25 mouse cellular contexts compared by ENCODE assay signal in the genomic region with DNA sequence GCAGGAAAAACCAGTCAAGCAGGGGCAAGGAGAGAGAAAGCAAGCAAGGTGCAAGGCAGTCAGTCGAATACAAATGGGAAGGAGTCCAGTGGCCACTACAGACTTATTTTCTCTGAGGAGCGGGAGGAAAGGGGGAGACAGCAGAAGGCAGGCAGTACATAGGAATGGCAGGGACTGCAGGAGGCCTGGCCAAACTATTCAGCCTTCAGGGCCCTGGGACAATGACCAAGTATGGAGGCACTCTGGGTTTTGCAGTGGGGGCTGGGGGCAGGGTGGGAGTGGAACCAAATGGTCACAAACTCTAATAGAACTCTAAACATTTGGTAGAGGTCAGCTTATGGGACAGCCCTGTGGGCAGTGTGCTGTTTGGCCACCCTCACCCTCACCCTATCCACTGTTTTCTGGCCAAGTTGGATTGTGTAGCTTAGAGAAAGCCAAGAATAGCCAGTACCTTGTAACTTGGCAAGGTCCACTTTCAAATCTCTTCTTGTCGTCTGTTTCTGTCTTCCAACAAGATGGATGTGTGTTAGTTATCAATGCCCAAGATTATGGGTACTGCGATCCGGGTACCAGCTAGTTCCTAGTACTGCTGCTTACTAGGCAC.
DNase-seq lines count a peak whose midpoint lies in the region; ATAC-seq and TF ChIP-seq lines count a peak whose summit lies in the region.
"Had no signal": no experiment of that assay in that cellular context is flagged by ENCODE, and none has a peak within 500 bp of the region (broad histone marks: within the 10 kb centered on the region; RNA-seq: fewer than 3 reads in every experiment).

No protein-coding gene starts in this region.

- DNase-seq in gastrocnemius, adult 18-20 months (ENCODE audit: low spot score), result peak; percentile 13
- no peak for DNase-seq in gastrocnemius, adult 8-10 months (ENCODE audit: low spot score in 2 of 2)
- peak; percentile 41 for DNase-seq in heart, adult 8-10 months (ENCODE audit: low spot score)
- DNase-seq in heart, embryonic 10.5 days (ENCODE audit: low spot score), result no peak
- no peak for DNase-seq in left cerebral cortex, adult 2 months (ENCODE audit: extremely low spot score in 1 of 2, low spot score in 2 of 2)
- DNase-seq in left cerebral cortex, postnatal 4 days, result no peak
- DNase-seq: adrenal gland, postnatal 25 days; cerebellum, adult 18-20 months; gastrocnemius, postnatal 36 days; kidney, adult 11 months; kidney, postnatal 14 days; right cerebral cortex, adult 18-20 months; thymus, adult 2 months; thymus, postnatal 36 days had no signal

- no peak for TF ChIP-seq CTCF in left cerebral cortex, adult 2 months (IDR thresholded peaks at IDR 0.05)

- H3K36me3 ChIP-seq in heart, embryonic 10.5 days, result 0 out of 2 replicates have a peak, but pooled peaks cover 2% of the 10 kb centered on the region
- H3K36me3 ChIP-seq: forebrain, embryonic 12.5 days; hindbrain, embryonic 13.5 days; limb, embryonic 13.5 days; lung, embryonic 15.5 days; midbrain, embryonic 10.5 days; neural tube, embryonic 12.5 days had no signal

- H3K27ac ChIP-seq in heart, embryonic 10.5 days, result no peak overlapping the region
- 0 out of 2 replicates have a peak overlapping the region, but pooled peaks have one; percentile 28 for H3K27ac ChIP-seq in left cerebral cortex, adult 2 months
- H3K27ac ChIP-seq: forebrain, embryonic 12.5 days; hindbrain, embryonic 13.5 days; limb, embryonic 13.5 days; lung, embryonic 15.5 days; neural tube, embryonic 12.5 days had no signal

- no peaks in the 10 kb centered on the region for H3K27me3 ChIP-seq in heart, embryonic 10.5 days (ENCODE audit: insufficient read depth, poor library complexity, severe bottlenecking)
- H3K27me3 ChIP-seq: forebrain, embryonic 12.5 days; hindbrain, embryonic 13.5 days; limb, embryonic 13.5 days; lung, embryonic 15.5 days; neural tube, embryonic 12.5 days had no signal

- WGBS in heart, embryonic 10.5 days, result 71% methylated on average over 5 of the region's 5 CpGs

- intact Hi-C loops in left cerebral cortex, adult 2 months (cut with DNase I), result no loop called here
- intact Hi-C loops in left cerebral cortex, postnatal 4 days (cut with DNase I), result no loop called here

- H3K4me1 ChIP-seq in heart, embryonic 10.5 days, result peaks cover 61% of the 10 kb centered on the region
- H3K4me1 ChIP-seq: neural tube, embryonic 12.5 days had no signal

- H3K9me3 ChIP-seq in heart, embryonic 10.5 days, result no peaks in the 10 kb centered on the region
- H3K9me3 ChIP-seq: forebrain, embryonic 12.5 days; hindbrain, embryonic 13.5 days; limb, embryonic 13.5 days; lung, embryonic 15.5 days; midbrain, embryonic 10.5 days; neural tube, embryonic 12.5 days had no signal

- H3K4me3 ChIP-seq in heart, embryonic 10.5 days, result no peak overlapping the region
- H3K4me3 ChIP-seq in left cerebral cortex, adult 2 months, result no peak overlapping the region
- H3K4me3 ChIP-seq: erythroblast, embryonic 14.5 days; forebrain, embryonic 12.5 days; hindbrain, embryonic 13.5 days; limb, embryonic 13.5 days; lung, embryonic 15.5 days; midbrain, embryonic 10.5 days; neural tube, embryonic 12.5 days had no signal

- no peak for ATAC-seq in granulocyte monocyte progenitor cell, adult 5-6 weeks (replicated peaks; ENCODE audit: poor library complexity, severe bottlenecking)
- ATAC-seq: CD4-positive, CD25-positive, alpha-beta regulatory T cell, adult 4 months; inflammation-experienced regulatory T-cells, adult 6 months; midbrain, embryonic 16.5 days had no signal

Comparison
In these comparisons a context has a peak if more than half of its experiments do, and no peak if none do; other contexts are left out.
1. DNase-seq: peak in gastrocnemius, adult 18-20 months (single experiment) and heart, adult 8-10 months (single experiment); none in gastrocnemius, adult 8-10 months (0 of 2), heart, embryonic 10.5 days (single experiment), left cerebral cortex, adult 2 months (0 of 2) and left cerebral cortex, postnatal 4 days (single experiment).